Mouse (Mus musculus) left cerebral cortex, postnatal 4 days (tissue): ENCODE data around the gene Pced1b. TPM values are rescaled to one million over a fixed set of nuclear protein-coding genes. Genes with fewer than 3 reads are reported as not detected.

Experiments
- DNase-seq: peaks from one replicate; pipeline ENCODE4 v3.0.0-alpha.2; 2022
- intact Hi-C: fragments of 180-260 bp; cut with DNase I; formaldehyde crosslinking; loops from one replicate; pipeline ENCODE4 v1.15.1; 2025
- total RNA-seq, 2 experiments: library from RNA; stranded (reverse); gene quantifications; 2 replicates each; pipeline ENCODE4 v1.2.3; 2021

The Pced1b gene
- total RNA-seq, 2 experiments from 2014 or later: 9.4 to 9.6 TPM

DNA sequence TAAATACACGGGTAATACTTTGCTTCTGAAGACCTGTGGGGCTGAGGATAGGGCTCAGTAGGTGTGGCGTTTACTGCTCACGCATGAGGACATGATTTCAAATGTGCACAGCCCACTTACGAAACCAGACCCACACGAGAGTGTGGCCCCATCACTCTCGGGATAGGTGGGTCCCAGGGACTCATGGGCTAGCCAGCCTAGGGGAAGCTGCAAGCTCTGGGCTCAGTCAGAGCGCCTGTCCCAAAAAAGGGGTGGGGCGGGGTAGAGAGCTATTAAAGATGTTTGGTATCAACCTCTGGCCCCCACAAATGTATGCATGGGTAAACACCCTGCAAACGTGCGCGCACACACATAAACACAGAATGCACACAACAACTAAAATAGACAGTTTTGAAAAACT is 9.5 kb downstream of the Pced1b start:
- intact Hi-C loops: no loop called here

DNA sequence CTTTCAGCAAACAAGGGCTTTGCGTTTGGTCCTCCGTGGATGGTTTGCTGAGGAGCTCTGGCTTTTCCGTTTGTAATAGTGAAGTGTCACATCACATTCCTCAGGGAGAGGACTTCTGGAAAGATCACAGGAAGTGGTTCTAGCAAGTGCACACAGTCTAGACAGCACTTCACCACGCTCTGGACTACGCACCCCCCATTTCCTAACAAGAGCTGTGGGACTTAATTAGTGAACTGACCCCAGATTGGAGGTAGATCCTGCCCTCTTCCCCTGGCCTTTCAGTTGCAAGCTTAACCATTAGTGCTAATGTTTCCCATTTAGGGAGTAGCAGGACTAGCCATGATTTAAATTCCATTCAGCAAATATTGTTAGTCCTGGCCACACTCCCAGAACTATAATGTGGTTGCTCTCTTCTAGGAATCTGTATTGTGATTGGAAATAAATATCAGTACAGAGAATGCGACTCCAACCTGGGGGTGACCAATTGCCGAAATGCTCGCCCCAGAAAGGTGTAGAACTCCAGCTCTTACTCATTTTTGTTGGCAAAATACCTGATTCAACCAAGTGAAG is 10.4 kb downstream of the Pced1b start:
- intact Hi-C loops: no loop called here
- no peak for DNase-seq

More for the DNA sequence above, 9.5 kb downstream of the Pced1b start:
- no peak for DNase-seq

DNA sequence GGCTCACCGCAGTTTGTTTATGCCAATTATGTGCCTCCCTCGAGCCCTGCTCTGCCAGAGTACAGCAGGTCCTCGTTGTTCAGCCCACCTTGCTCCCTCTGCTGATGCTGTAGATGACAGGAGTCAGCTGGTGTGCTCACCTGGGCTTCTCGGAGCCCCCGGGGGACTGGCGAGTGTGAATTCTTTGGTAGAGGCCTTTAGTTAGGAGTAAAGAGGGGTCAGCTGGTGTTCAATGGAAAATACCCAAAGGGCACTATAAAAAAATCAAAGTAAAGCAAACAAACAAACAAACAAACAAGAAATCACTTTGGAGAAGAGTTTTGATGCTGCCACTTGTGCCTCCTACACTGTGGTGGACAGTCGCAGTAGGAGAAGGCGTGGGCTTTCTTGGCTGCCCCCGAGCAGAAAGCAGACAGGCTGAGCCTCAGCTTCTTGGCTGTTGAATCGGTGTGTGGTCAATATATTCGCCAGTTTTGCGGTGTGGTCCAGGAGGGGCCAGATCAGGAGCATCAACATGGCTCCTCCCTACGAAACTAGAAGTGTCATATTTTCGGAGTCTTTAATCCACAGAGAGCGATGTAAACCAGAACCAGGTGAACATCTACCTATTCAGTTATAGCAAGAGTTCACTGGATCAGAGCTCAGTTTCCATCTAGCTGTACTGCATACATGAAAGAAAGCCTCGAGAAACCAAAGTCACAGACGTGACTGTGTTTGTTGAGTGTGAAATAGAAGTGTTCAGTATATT is 11.8 kb downstream of the Pced1b start:
- no peak for DNase-seq

DNA sequence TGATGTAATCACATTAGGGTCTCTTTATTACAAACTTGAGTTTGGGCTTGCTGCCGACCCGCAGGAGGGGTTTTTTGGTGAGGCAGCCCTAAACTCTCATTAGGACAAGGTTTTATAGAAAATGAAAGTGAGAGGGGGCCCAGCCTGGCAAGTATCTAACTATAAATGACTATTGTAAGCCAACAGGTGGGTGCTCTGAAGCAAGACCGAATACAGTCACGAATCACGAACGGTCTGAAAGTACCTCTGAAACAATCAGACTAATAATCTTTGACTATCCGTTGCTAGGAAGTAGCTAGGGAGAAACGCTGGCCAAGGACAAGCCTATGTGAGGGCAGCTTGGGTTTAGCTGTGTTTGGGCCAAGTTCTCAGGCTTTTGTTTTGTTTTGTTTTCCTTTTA is 12.4 kb downstream of the Pced1b start:
- DNase-seq: no peak
- intact Hi-C loops: no loop called here

More for the DNA sequence above, 11.8 kb downstream of the Pced1b start:
- intact Hi-C loops: no loop called here

DNA sequence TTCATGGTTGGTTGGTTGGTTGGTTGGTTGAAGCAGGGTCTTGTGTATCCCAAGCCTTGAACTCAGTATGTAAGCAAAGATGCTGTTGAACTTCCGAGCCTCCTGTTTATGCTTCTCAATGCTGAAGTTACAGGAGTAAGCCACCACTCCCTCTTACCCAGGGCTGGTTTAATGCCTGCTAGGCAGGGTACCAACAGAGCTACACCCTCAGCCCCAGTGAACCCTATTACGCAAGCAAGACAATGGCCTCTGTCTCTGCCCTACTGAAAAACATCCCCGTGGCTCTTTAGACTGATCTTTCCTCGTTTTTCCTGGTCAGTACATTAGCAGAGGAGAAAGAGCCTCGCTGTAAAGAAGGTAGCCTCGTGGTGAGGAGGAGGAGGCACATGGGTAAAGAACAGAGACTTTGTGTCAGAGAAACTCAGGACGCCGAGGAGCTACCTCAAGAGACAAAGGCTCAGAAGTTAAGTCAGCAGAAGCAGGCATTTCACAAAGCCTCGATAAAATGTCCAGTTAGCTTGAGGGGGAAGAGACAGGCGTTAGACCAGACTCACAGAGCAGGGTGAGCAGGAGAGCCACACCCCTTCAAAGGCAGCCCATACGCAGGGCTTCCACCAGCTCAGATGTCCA is 13.2 kb downstream of the Pced1b start:
- no peak for DNase-seq
- intact Hi-C loops: no loop called here

DNA sequence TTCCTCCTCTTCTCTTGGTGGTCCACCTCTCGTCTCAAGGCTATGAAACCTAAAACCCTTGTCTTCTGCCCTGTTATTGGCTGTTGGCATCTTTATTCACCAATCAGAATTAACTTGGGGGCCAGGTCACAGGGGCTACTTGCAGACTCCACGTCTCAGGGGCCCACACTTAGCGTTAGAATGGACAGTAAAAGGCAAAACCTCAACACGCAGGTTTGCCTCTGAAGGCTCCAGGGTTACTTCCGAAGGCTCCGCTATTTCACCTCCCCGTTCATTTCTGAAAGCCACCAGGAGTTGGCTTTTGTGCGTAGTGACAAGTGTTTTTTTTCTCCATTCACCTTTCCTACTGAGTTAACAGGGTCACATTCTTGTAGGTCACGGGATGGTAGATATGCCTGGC is 15.3 kb downstream of the Pced1b start:
- intact Hi-C loops: no loop called here
- DNase-seq: no peak

DNA sequence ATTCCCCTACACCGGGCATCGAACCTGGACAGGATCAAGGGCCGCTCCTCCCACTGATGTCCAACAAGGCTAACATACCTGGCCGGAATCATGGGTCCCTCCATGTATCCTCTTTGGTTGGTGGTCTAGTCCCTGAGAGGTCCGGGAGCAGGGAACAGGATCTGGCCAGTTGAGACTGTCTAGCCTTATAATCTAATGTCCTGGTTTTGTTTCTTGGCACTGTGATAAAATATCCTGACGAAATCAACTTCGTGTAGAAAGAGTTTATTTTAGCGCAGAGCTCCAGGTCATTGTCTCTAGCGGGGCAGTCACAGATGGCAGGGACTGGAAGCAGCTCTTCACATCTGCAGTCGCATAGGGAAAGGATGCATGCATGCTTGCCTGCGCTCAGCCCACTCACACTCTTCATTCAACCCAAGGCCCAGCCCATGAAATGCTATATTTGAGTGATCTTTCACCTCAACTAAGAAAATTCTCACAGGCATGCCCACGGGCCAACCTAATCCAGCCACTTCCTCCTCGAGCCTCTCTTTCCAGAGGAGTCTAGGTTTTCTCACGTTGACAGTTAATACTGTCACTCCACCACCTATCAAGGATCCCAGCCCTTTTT is 19.4 kb downstream of the Pced1b start:
- intact Hi-C loops: no loop called here

DNA sequence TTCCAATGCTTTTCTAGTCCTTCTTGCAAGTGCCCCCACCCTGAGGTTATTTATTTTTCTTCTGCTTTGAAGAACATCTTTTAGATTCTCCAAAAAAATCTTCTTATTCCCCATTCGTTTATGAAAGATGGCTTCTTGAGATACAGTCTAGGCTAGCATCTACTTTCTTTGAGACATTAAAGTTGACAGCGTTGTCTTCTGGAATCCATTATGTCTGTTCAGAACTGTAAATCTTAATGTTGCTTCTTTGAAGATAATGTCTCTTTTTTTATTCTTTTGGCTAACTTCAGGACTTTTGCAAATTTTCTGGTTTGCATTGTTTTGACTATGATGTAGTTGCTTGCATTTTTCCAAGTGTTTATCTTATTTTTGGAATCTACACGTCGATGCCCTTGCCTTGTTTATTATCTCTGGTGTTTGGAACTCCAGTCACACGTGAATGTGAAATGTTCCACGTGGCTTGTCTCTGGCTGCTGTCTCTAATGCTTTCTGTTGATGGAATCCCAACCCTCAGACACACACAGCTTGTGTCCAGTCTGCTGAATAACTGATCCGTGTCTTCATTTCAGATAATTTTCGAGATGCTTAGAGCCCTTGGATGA is 20.3 kb downstream of the Pced1b start:
- intact Hi-C loops: no loop called here
- no peak for DNase-seq

More for the DNA sequence above, 19.4 kb downstream of the Pced1b start:
- no peak for DNase-seq

DNA sequence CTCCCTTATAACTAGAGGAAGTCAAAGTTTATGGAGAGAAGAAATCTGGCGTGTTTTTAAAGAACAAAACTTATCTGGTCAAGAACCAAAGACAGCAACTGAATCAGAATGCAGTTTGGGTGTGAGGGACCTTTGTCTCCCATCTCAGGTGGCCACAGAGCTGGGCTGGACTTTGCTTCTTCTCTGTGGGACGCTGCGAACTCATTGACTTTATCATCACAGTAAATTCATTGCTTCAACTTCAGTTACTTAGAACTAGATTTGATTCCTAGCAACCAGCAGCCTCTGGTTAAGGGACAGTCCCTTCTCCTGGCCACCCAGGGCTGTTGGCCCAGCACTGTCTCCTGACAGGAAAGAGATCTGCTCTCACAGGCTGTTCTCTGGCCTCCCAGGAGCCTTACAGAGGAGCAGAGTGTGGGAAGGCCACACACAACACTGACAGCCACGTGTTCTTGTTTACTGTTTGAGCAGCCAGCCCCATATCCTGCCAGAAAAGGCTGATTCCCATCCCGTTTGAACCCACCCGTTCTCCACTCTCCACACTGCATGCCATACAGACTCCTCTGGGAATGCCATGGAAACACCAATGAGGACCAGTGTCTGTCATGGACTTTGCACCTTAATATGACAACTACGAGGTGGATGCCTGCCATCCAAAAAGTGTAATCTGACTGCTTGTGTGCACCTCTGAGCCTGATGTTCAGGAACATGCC is 25.2 kb downstream of the Pced1b start:
- intact Hi-C loops: no loop called here
- peak; percentile 18 for DNase-seq

DNA sequence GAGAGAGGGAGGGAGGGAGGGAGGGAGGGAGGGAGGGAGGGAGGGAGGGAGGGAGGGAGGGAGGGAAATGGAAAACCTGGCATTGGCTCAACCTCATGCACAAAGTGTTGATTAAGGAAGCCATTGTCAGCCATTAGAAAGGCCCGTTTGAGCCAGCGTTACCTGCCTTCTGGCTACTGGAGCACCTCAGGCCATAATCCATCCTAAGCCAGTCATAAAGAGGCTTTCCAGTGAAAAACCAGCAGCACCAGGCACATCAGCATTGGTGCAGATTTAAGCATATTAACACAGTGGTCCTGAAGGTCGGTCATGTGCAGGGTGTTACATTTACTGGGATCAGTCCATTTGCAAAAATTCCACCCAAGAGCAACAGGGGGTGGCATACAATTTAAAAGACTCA is 25.9 kb downstream of the Pced1b start:
- DNase-seq: no peak
- intact Hi-C loops: no loop called here

DNA sequence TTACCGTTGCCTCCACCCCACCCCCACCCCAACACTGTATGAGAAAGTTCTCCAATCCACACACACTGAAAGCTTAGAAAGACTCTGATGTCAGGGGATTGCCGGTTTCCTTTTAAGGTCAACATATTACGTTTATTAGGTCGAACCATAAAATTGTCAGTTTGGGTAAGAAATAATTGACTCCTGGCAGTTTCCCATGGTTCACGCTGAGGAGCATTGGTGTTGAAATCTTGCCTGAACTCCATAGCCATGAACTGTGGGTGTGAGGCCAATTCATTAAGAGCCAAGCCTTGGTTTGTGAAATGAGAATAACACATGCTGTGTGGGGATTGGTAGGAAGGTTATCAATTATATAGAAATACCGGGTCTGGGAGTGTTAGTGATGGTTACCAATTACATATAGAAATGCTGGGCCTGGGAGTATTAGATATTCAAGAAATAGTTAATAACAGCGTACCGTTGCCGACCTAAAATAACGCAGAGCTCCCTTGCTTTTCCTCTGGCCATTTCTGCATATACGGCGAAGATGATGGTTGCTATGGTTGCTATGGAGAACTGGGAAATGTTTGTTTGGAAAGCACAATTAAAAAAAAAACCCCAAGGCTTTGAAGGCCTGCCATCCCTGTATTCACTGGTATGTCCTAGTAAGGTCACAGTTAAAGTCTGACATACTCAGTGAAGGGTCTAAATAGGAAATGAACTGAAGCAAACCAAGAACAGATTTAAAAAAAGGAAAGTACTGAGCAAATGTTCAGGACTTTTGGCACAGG is 28.9 kb downstream of the Pced1b start:
- intact Hi-C loops: no loop called here
- no peak for DNase-seq

DNA sequence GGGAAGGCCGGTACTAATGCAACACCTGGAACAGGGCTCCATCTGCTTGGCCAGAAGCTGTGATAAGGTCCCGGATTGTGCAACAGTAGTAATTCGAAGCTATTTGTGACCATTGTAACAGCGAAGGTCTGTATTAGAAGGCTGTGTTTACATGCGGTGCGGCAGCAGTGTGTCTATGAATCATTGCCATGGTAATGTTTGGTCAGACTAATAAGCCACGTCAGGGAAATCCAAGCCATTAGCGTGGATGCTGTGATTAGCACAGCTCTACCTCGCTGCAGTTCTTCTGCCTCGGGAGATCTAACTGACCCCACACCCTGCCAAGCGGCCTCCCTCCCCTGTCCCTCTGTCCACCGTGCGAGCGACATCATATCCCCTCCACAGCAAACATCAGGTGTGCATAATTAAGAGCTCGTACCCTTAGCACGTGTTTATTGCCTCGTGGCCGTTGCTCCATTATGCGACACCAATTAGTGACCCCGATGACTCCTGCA is 29.8 kb downstream of the Pced1b start:
- DNase-seq: no peak
- intact Hi-C loops: no loop called here

DNA sequence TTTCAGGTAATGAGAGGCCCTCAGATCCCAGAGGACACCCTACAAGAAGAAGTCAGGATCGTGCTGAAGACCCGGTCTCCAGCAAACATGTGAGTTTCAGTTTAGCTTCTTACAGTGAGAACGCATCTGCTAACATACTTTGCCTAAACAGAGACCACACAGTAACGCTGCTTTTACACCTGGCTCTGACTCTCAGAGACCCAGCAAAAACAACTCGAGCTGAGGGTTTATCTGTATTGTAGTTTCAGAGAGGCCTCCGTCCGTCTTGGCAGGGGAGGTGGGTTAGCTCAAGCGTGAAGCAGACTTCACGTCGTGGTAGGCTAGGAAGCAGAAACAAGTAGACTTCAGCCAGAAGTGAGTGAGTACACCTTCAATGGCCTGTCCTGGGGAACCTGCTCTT is 30.4 kb downstream of the Pced1b start:
- intact Hi-C loops: no loop called here

DNA sequence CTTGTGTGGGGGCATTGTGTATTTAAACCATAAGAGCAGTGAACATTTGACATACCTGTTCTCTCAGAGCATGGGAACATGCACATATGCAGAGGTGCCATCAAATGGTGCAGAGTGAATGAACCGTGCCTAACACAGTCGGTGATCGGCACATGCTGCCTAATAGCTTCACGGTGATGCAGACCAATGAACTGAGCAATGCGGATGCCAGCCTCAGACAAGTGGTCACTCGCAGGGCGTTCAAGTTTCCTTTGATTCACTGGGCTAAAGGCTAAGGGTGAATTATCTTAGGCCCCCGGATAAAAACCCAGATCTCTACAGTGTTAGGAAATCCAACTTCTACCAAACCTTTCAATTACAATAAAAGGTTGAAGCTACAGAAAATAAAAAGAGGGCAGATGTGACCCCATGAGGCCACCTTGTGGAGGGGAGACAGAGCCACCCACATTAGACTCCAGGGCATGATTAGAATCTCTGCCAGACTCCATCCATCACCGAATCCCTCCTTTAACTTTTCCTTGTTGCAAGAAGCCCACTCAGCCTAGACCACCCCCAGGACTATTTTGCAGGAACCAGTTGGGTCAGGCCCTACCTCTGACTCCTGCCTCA is 31.5 kb downstream of the Pced1b start:
- DNase-seq: no peak
- intact Hi-C loops: no loop called here

More for the DNA sequence above, 30.4 kb downstream of the Pced1b start:
- DNase-seq: no peak

DNA sequence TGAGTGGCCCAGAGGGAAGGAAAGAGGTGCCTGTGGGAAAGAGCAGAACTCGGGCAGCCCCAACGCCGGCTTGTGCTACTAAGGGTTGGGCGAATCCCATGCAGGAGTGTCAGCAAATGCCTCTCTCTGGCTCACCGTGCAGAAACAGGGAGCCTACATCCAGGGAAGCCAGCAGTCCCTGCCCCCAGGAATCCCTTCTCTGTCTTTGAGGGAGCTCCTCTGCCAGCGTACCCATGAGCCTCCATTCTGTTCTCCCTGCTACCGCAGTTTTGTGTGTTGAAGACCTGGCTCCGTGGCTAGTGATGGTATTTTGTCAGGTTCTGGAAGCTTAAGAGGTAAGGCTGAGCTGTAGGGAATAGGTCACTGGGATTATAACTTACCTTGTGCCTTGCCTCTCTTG is 33.2 kb downstream of the Pced1b start:
- intact Hi-C loops: no loop called here

DNA sequence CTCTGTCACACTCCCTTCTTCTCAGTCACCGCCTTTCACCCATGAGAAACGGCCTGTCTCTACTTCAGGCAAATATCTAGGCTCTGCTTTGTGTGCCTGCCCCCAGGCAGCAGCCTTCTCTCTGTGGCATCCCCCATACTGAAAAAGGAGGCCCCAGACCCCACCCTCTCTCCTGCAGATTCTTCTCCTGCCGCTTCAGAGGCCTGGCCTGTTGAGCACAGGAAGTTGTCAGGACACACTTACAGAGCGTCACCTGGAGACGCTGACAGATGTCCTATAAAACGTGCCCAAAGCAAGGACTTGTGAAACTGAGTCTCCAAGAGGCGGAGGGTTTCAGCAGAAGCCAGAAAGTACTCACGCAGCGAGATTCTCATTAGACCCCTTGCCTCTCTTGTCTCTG is 33.9 kb downstream of the Pced1b start:
- DNase-seq: no peak
- intact Hi-C loops: no loop called here

More for the DNA sequence above, 33.2 kb downstream of the Pced1b start:
- DNase-seq: no peak

DNA sequence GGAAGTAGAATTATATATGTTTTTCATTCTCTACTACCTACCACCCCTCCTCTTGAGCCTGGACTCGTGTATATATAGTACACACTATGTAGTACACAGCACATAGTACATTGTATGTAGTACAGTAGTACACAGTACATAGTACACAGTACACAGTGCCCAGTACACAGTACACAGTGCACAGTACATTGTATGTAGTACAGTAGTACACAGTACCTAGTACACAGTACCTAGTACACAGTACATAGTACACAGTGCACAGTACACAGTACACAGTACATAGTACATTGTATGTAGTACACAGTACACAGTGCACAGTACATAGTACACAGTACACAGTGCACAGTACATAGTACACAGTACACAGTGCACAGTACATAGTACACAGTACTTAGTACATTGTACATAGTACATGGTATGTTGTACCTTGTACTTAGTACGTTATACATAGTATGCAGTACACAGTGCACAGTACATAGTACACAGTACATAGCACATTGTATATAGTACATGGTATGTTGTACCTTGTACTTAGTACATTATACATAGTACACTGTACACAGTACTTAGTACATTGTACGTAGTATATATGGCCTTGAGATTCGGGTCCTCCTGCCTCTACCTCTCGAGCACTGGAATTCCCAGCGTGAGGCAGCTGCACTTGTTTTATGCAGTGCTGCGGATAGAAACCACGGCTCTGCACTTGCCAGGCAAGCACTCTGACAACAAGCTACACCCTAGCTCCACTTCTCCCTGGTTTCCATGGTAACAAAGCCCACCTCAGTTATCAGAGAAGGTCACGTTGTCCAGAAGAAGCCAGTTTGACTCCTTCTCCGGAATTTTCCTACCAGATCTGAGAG is 35.0 kb downstream of the Pced1b start:
- intact Hi-C loops: no loop called here
- no peak for DNase-seq

DNA sequence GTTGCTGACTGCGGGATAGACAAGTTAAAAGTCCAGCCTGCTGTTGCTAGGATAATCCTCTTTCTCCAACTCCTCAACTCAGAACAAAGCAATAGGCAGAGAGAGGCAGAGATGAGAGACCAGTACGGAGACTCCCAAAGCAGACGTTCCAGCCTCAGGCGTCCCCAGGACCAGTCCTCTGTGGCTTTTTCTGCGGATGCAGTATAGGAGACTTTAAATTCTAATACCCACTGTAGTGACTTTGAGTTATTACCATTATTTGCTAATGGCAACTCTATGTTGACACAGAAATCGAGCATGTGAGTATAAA is 35.6 kb downstream of the Pced1b start:
- intact Hi-C loops: no loop called here

DNA sequence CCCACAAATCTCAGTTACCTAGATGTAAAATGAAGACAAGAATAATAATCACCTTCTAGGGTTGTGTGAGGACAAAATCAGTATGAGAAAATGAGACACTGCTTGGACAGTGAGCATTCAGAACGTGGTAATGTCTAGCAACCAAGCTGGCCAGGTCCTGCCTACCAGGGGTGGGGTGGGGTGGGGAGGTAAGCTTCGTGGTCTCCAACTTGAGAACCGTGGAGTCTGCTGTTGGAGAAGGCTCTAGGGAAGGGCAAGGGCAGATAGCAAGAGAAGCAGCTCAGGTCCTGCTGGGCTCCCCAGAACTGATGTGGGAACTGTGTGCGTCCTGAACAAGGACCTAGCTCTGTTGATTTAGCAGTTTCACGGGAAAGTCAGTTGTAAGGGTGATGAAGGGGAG is 37.3 kb downstream of the Pced1b start:
- intact Hi-C loops: no loop called here
- DNase-seq: no peak

More for the DNA sequence above, 35.6 kb downstream of the Pced1b start:
- no peak for DNase-seq
